Mouse (Mus musculus) E14TG2a.4 (cell line): ENCODE results near the gene Snx10.

Experiments used
- CTCF ChIP-seq: conservative IDR thresholded peaks from 2 replicates; pipeline ENCODE4 v1.5.1; 2014; ENCODE audit warnings: low read length
- POU5F1 ChIP-seq: IDR thresholded peaks from 2 replicates; pipeline ENCODE4 v1.6.1; 2014; ENCODE audit warnings: low read length, borderline replicate concordance

DNA sequence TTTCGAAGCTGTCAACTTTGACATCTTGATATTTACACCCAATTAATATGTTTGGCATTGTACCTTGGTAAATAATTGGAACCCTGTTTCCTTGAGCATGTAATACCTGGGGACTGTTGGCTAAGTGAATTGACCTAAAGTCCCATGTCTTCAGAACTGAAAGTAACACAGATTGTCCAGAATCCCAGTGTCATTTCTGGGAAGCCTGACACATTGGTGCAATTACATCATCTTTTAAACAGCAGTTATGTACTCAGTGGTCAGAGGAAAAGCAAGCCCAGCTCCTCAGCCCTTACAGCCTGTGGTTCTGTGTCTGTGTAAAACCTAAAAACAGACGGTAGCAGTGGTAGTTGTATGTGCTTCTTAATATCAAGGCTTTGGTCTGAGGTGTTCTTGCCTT lies 22.4 kb downstream of the Snx10 start:
- TF ChIP-seq CTCF, result no peak
- TF ChIP-seq POU5F1, result no peak
